Mouse (Mus musculus) retina, postnatal 1 day (tissue): Measurements from ENCODE around the gene Gm19345.
A peak's percentile ranks its signal among the peaks of the same experiment; 100 is the strongest.

Experiments used
- DNase-seq: peaks from one replicate; pipeline ENCODE4 v3.0.0-alpha.2; 2012

Gene Gm19345

GRCm38 (mm10) chr7:19875948-19876682 is 24.3 kb downstream of the Gm19345 start:
- DNase-seq, result peak; percentile 73

GRCm38 (mm10) chr7:19876781-19877425 is 25.1 kb downstream of the Gm19345 start:
- DNase-seq, result peak; percentile 6

- no peak for DNase-seq
Measured at GRCm38 (mm10) chr7:19880754-19881153, 29.0 kb downstream of the Gm19345 start.

GRCm38 (mm10) chr7:19887849-19888248 is 36.0 kb downstream of the Gm19345 start, which contains the start of gene Ceacam19:
Ceacam19 (minus strand) TSS chr7:19887965.
- no peak for DNase-seq

- DNase-seq, result peak; percentile 48
Measured at GRCm38 (mm10) chr7:19889881-19890280, 38.1 kb downstream of the Gm19345 start.
